Mouse (Mus musculus): ENCODE data around the gene Dst. TPM values are rescaled to one million over a fixed set of nuclear protein-coding genes. Genes with fewer than 3 reads are reported as not detected.

Dst gene
- polyA plus RNA-seq, 1 experiment, result 49.7 TPM

- Histone ChIP-seq H3K4me3 (no peak overlapping the region), H3K27me3 (ENCODE audit: control insufficient read depth, insufficient read depth, insufficient read length) (no peaks in the 10 kb centered on the region), H3K79me2 (ENCODE audit: control insufficient read depth, insufficient read depth) (no peaks in the 10 kb centered on the region), H3K36me3 (ENCODE audit: control insufficient read depth, insufficient read depth) (no peaks in the 10 kb centered on the region), H3ac (ENCODE audit: control insufficient read depth, insufficient read length) (no peak overlapping the region), H3K4me2 (ENCODE audit: low read depth) (peak overlapping the region; percentile 54)
- TF ChIP-seq SRF (IDR thresholded peaks at IDR 0.05; ENCODE audit: control insufficient read depth, insufficient read length, low read depth) (no peak), MYOD1 (IDR thresholded peaks at IDR 0.05; ENCODE audit: control insufficient read depth in 1 of 3, insufficient read length in 2 of 3, low read depth in 2 of 3) (no peak), REST (IDR thresholded peaks at IDR 0.05; ENCODE audit: insufficient read depth, insufficient read length) (no peak), POLR2AphosphoS2 (IDR thresholded peaks at IDR 0.05; ENCODE audit: insufficient read length, low read depth) (no peak), MYOG (IDR thresholded peaks at IDR 0.05; ENCODE audit: control insufficient read depth in 1 of 3, insufficient read depth in 1 of 3, insufficient read length in 2 of 3, low read depth in 2 of 3) (no peak), USF1 (IDR thresholded peaks at IDR 0.05; ENCODE audit: low read depth) (peak; percentile 50), TCF12 (IDR thresholded peaks at IDR 0.05; ENCODE audit: insufficient read depth, poor library complexity, severe bottlenecking) (no peak), MAX (IDR thresholded peaks at IDR 0.05; ENCODE audit: low read depth) (peak; percentile 93), CEBPB (IDR thresholded peaks at IDR 0.05; ENCODE audit: insufficient read depth, poor library complexity, severe bottlenecking) (no peak), TCF3 (IDR thresholded peaks at IDR 0.05; ENCODE audit: insufficient read length, low read depth) (no peak)
Observed at GRCm38 (mm10) chr1:33900175-33900574, 7.8 kb upstream of the Dst start.

GRCm38 (mm10) chr1:33903587-33903986 lies 4.4 kb upstream of the Dst start:
- TF ChIP-seq POLR2AphosphoS2 (IDR thresholded peaks at IDR 0.05; ENCODE audit: insufficient read length, low read depth) (peak; percentile 37), POLR2A (IDR thresholded peaks at IDR 0.05; ENCODE audit: insufficient read length, low read depth) (peak; percentile 19), TCF12 (IDR thresholded peaks at IDR 0.05; ENCODE audit: insufficient read depth, poor library complexity, severe bottlenecking) (no peak)
- Histone ChIP-seq H3K27me3 (ENCODE audit: control insufficient read depth, insufficient read depth, insufficient read length) (no peaks in the 10 kb centered on the region), H3K79me2 (ENCODE audit: control insufficient read depth, insufficient read depth) (peaks cover 5% of the 10 kb centered on the region), H3K36me3 (ENCODE audit: control insufficient read depth, insufficient read depth) (no peaks in the 10 kb centered on the region), H3K4me3 (peak overlapping the region; percentile 21), H3K4me2 (ENCODE audit: low read depth) (peak overlapping the region; percentile 95), H3ac (ENCODE audit: control insufficient read depth, insufficient read length) (no peak overlapping the region)

GRCm38 (mm10) chr1:33906216-33906615 lies 1.8 kb upstream of the Dst start:
- TF ChIP-seq REST (IDR thresholded peaks at IDR 0.05; ENCODE audit: insufficient read depth, insufficient read length), result no peak
- no peak for TF ChIP-seq USF1 (IDR thresholded peaks at IDR 0.05; ENCODE audit: low read depth)
- no peak for TF ChIP-seq TCF3 (IDR thresholded peaks at IDR 0.05; ENCODE audit: insufficient read length, low read depth)
- TF ChIP-seq TCF12 (IDR thresholded peaks at IDR 0.05; ENCODE audit: insufficient read depth, poor library complexity, severe bottlenecking), result no peak
- TF ChIP-seq MYOD1 (IDR thresholded peaks at IDR 0.05; ENCODE audit: control insufficient read depth in 1 of 3, insufficient read length in 2 of 3, low read depth in 2 of 3), result no peak
- no peak for TF ChIP-seq POLR2A (IDR thresholded peaks at IDR 0.05; ENCODE audit: insufficient read length, low read depth)
- TF ChIP-seq CEBPB (IDR thresholded peaks at IDR 0.05; ENCODE audit: insufficient read depth, poor library complexity, severe bottlenecking), result no peak
- no peak for TF ChIP-seq E2F4 (IDR thresholded peaks at IDR 0.05; ENCODE audit: insufficient read depth)
- TF ChIP-seq POLR2AphosphoS2 (IDR thresholded peaks at IDR 0.05; ENCODE audit: insufficient read length, low read depth), result no peak
- TF ChIP-seq MAX (IDR thresholded peaks at IDR 0.05; ENCODE audit: low read depth), result no peak
- no peak for TF ChIP-seq SRF (IDR thresholded peaks at IDR 0.05; ENCODE audit: control insufficient read depth, insufficient read length, low read depth)
- no peak for TF ChIP-seq MYOG (IDR thresholded peaks at IDR 0.05; ENCODE audit: control insufficient read depth in 1 of 3, insufficient read depth in 1 of 3, insufficient read length in 2 of 3, low read depth in 2 of 3)

GRCm38 (mm10) chr1:33906927-33907326 lies 1.1 kb upstream of the Dst start:
- Histone ChIP-seq H3ac (ENCODE audit: control insufficient read depth, insufficient read length) (peak overlapping the region; percentile 99), H3K27me3 (ENCODE audit: control insufficient read depth, insufficient read depth, insufficient read length) (no peaks in the 10 kb centered on the region), H3K4me2 (ENCODE audit: low read depth) (peak overlapping the region; percentile 92), H3K4me3 (peak overlapping the region; percentile 68), H3K79me2 (ENCODE audit: control insufficient read depth, insufficient read depth) (peaks cover 28% of the 10 kb centered on the region), H3K36me3 (ENCODE audit: control insufficient read depth, insufficient read depth) (no peaks in the 10 kb centered on the region)
- TF ChIP-seq TCF12 (IDR thresholded peaks at IDR 0.05; ENCODE audit: insufficient read depth, poor library complexity, severe bottlenecking) (no peak), MYOD1 (IDR thresholded peaks at IDR 0.05; ENCODE audit: control insufficient read depth in 1 of 3, insufficient read length in 2 of 3, low read depth in 2 of 3) (peak in 1 of 3 experiments; percentile 51), USF1 (IDR thresholded peaks at IDR 0.05; ENCODE audit: low read depth) (no peak)

More at GRCm38 (mm10) chr1:33906216-33906615, 1.8 kb upstream of the Dst start:
- H3K36me3 ChIP-seq (ENCODE audit: control insufficient read depth, insufficient read depth), result no peaks in the 10 kb centered on the region
- peaks cover 28% of the 10 kb centered on the region for H3K79me2 ChIP-seq (ENCODE audit: control insufficient read depth, insufficient read depth)
- peak overlapping the region; percentile 68 for H3K4me3 ChIP-seq
- H3ac ChIP-seq (ENCODE audit: control insufficient read depth, insufficient read length), result no peak overlapping the region
- no peaks in the 10 kb centered on the region for H3K27me3 ChIP-seq (ENCODE audit: control insufficient read depth, insufficient read depth, insufficient read length)
- H3K4me2 ChIP-seq (ENCODE audit: low read depth), result peak overlapping the region; percentile 92

- H3K4me3 ChIP-seq, result peak within 1 kb of the TSS; percentile 68
- H3K36me3 ChIP-seq (ENCODE audit: control insufficient read depth, insufficient read depth), result no peaks in the 10 kb centered on the region
- H3ac ChIP-seq (ENCODE audit: control insufficient read depth, insufficient read length), result peak within 1 kb of the TSS; percentile 99
- TF ChIP-seq SRF (IDR thresholded peaks at IDR 0.05; ENCODE audit: control insufficient read depth, insufficient read length, low read depth) (no peak), TCF12 (IDR thresholded peaks at IDR 0.05; ENCODE audit: insufficient read depth, poor library complexity, severe bottlenecking) (no peak), TCF3 (IDR thresholded peaks at IDR 0.05; ENCODE audit: insufficient read length, low read depth) (no peak), MYOD1 (IDR thresholded peaks at IDR 0.05; ENCODE audit: control insufficient read depth in 1 of 3, insufficient read length in 2 of 3, low read depth in 2 of 3) (peak in 1 of 3 experiments; percentile 24), MYOG (IDR thresholded peaks at IDR 0.05; ENCODE audit: control insufficient read depth in 1 of 3, insufficient read depth in 1 of 3, insufficient read length in 2 of 3, low read depth in 2 of 3) (peak in 1 of 3 experiments; percentile 10), MAX (IDR thresholded peaks at IDR 0.05; ENCODE audit: low read depth) (no peak), REST (IDR thresholded peaks at IDR 0.05; ENCODE audit: insufficient read depth, insufficient read length) (no peak), E2F4 (IDR thresholded peaks at IDR 0.05; ENCODE audit: insufficient read depth) (no peak), POLR2AphosphoS2 (IDR thresholded peaks at IDR 0.05; ENCODE audit: insufficient read length, low read depth) (peak; percentile 46), USF1 (IDR thresholded peaks at IDR 0.05; ENCODE audit: low read depth) (no peak), CEBPB (IDR thresholded peaks at IDR 0.05; ENCODE audit: insufficient read depth, poor library complexity, severe bottlenecking) (no peak), POLR2A (IDR thresholded peaks at IDR 0.05; ENCODE audit: insufficient read length, low read depth) (peak; percentile 78)
- peak within 1 kb of the TSS; percentile 92 for H3K4me2 ChIP-seq (ENCODE audit: low read depth)
- no peaks in the 10 kb centered on the region for H3K27me3 ChIP-seq (ENCODE audit: control insufficient read depth, insufficient read depth, insufficient read length)
- H3K79me2 ChIP-seq (ENCODE audit: control insufficient read depth, insufficient read depth), result peaks cover 28% of the 10 kb centered on the region
Observed at GRCm38 (mm10) chr1:33907421-33908190, 419 bp upstream of the Dst start, which contains the start of gene Bend6. Bend6 (minus strand) TSS chr1:33907816.

Measured in myocyte (in vitro differentiated cells).